Mouse (Mus musculus) heart, embryonic 16.5 days (tissue): Measurements from ENCODE around the gene Ptgr1. TPM values are rescaled to one million over a fixed set of nuclear protein-coding genes. Genes with fewer than 3 reads are reported as not detected.

Experiments used
- ATAC-seq: fragments of 200-750 bp; cut with Nextera tagmentation; replicated peaks from 2 replicates; pipeline ENCODE4 v1.8.0; 2017; ENCODE audit warnings: moderate number of reproducible peaks; ENCODE audit not compliant: insufficient read depth, low FRiP score; ENCODE audit errors: extremely low read depth
- H3K27ac ChIP-seq: fragments of 300-500 bp; sonication (generic); 2 replicates; pipeline ENCODE4 v1.5.1; 2014; ENCODE audit warnings: mild to moderate bottlenecking, low read length, control low read depth, moderate library complexity
- H3K27me3 ChIP-seq: fragments of 300-500 bp; sonication (generic); 2 replicates; pipeline ENCODE4 v1.6.1; 2014; ENCODE audit warnings: low read length, mixed read lengths; ENCODE audit not compliant: control insufficient read depth, insufficient read depth
- H3K36me3 ChIP-seq: fragments of 300-500 bp; sonication (generic); 2 replicates; pipeline ENCODE4 v1.6.1; 2014; ENCODE audit not compliant: control insufficient read depth, insufficient read depth
- H3K4me1 ChIP-seq: fragments of 300-500 bp; sonication (generic); 2 replicates; pipeline ENCODE4 v1.6.1; 2014; ENCODE audit warnings: low read length, mixed read lengths; ENCODE audit not compliant: control insufficient read depth, insufficient read depth
- H3K4me2 ChIP-seq: fragments of 300-500 bp; sonication (generic); 2 replicates; pipeline ENCODE4 v1.6.1; 2014; ENCODE audit warnings: low read depth, mild to moderate bottlenecking, control low read depth, low read length
- H3K4me3 ChIP-seq: fragments of 300-500 bp; sonication (generic); 2 replicates; pipeline ENCODE4 v1.5.1; 2014; ENCODE audit warnings: mild to moderate bottlenecking, control low read depth, low read length
- H3K9ac ChIP-seq: fragments of 300-500 bp; sonication (generic); 2 replicates; pipeline ENCODE4 v1.6.1; 2014; ENCODE audit warnings: low read length, control low read depth
- H3K9me3 ChIP-seq: fragments of 300-500 bp; sonication (generic); replicated peaks from 2 replicates; pipeline ENCODE4 v1.6.1; 2016; ENCODE audit warnings: low read length; ENCODE audit not compliant: control insufficient read depth
- WGBS: fragments of 180-500 bp; shearing (Covaris S2); extraction: QIAGEN DNeasy Blood & Tissue Kit; methylation state at CpG from one replicate; pipeline ENCODE4 v1.1.7; 2014; 5-methylcytosine and 5-hydroxymethylcytosine counted together
- polyA plus RNA-seq: library from polyadenylated mRNA; unstranded; fragments of >200 nt; fragmentation: Nextera tagmentation; extraction: Ambion mirVana; gene quantifications from 2 replicates; pipeline ENCODE4 v1.2.1, GENCODE M21; 2015

The Ptgr1 gene
- polyA plus RNA-seq, 1 experiment from 2014 or later: 16.1 TPM

- H3K9ac ChIP-seq: no peak overlapping the region
- H3K9me3 ChIP-seq: no peaks in the 10 kb centered on the region
- H3K36me3 ChIP-seq: no peaks in the 10 kb centered on the region
- no peak; the same call in 1 of the 2 replicates for ATAC-seq
- peaks cover 4% of the 10 kb centered on the region; the same call in 1 of the 2 replicates for H3K4me1 ChIP-seq
- 56% methylated on average over 5 of the region's 5 CpGs for WGBS
- H3K4me3 ChIP-seq: no peak overlapping the region
- no peak overlapping the region for H3K4me2 ChIP-seq
- no peaks in the 10 kb centered on the region; the same call in 1 of the 2 replicates for H3K27me3 ChIP-seq
- H3K27ac ChIP-seq: no peak overlapping the region
These were observed 10.2 kb upstream of the Ptgr1 start for GRCm38 (mm10) chr4:58997081-58997480.

GRCm38 (mm10) chr4:58995251-58995693 is 8.4 kb upstream of the Ptgr1 start:
- no peak overlapping the region for H3K4me2 ChIP-seq
- 45% methylated on average over 8 of the region's 8 CpGs for WGBS
- no peaks in the 10 kb centered on the region for H3K9me3 ChIP-seq
- H3K4me3 ChIP-seq: no peak overlapping the region
- peaks cover 4% of the 10 kb centered on the region; the same call in 1 of the 2 replicates for H3K4me1 ChIP-seq
- no peak for ATAC-seq
- H3K36me3 ChIP-seq: no peaks in the 10 kb centered on the region
- no peak overlapping the region for H3K27ac ChIP-seq
- no peaks in the 10 kb centered on the region; the same call in 1 of the 2 replicates for H3K27me3 ChIP-seq
- H3K9ac ChIP-seq: no peak overlapping the region

- H3K4me1 ChIP-seq: peaks cover 4% of the 10 kb centered on the region; the same call in 1 of the 2 replicates
- H3K9me3 ChIP-seq: no peaks in the 10 kb centered on the region
- H3K27me3 ChIP-seq: no peaks in the 10 kb centered on the region; the same call in 1 of the 2 replicates
- no peak within 1 kb of the TSS for H3K27ac ChIP-seq
- H3K4me2 ChIP-seq: no peak within 1 kb of the TSS
- H3K4me3 ChIP-seq: no peak within 1 kb of the TSS
- 79% methylated on average over 4 of the region's 4 CpGs for WGBS
- ATAC-seq: no peak
- no peak within 1 kb of the TSS for H3K9ac ChIP-seq
- H3K36me3 ChIP-seq: no peaks in the 10 kb centered on the region
These were observed 7.8 kb upstream of the Ptgr1 start, which contains the start of gene Dnajc25 for GRCm38 (mm10) chr4:58994762-58995161. Gene Dnajc25, plus strand, starts transcription at chr4:58995062.

GRCm38 (mm10) chr4:58992195-58992594 is 5.3 kb upstream of the Ptgr1 start:
- no peak for ATAC-seq
- 40% methylated on average over 5 of the region's 5 CpGs for WGBS

DNA sequence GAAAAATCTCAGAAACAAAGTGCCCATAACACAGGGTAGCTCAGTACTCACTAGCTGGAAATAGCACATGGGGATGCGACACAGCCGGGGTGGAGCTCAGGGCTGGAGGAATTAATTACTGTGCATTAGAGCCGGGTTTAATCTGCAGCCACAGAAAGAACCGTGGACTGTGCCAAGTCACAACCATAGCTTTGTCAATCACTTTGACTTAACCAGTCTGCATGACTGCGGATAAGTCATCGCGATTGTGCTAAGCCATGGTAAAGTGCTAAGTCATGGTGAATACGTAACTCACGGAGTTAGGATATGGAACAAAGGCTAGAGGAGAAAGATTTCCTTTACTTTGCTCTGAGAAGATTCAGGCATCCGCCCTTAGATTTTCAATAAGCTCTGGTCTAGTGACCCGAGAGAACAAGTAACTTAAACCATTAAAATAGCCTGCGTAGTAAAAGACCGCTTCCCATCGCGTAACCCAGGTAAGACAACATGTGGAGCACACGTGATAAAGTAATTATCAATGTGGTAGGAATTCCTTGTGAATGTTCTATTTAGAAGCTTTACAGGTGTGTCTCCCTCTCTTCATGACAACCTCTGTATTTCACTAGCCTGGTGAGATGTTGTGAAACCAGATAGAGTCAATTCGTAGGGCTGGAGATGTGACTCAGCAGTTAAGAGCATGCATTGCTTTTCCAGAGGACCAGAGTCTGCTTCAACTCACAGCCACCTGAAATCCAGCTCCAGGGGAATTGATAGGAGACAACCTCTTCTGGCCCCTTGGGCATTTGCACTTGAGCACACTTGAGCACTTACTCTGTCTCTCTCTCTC is 3.9 kb upstream of the Ptgr1 start:
- H3K9me3 ChIP-seq: no peaks in the 10 kb centered on the region
- no peak overlapping the region for H3K4me2 ChIP-seq
- no peak for ATAC-seq
- no peak overlapping the region for H3K27ac ChIP-seq
- 80% methylated on average over 17 of the region's 17 CpGs for WGBS
- H3K4me1 ChIP-seq: peaks cover 3% of the 10 kb centered on the region
- H3K27me3 ChIP-seq: peaks cover 2% of the 10 kb centered on the region; the same call in 1 of the 2 replicates
- H3K9ac ChIP-seq: no peak overlapping the region
- no peak overlapping the region for H3K4me3 ChIP-seq
- H3K36me3 ChIP-seq: no peaks in the 10 kb centered on the region

More at GRCm38 (mm10) chr4:58992195-58992594, 5.3 kb upstream of the Ptgr1 start:
- no peaks in the 10 kb centered on the region for H3K9me3 ChIP-seq
- H3K27ac ChIP-seq: no peak overlapping the region
- H3K4me2 ChIP-seq: no peak overlapping the region
- no peak overlapping the region for H3K4me3 ChIP-seq
- H3K4me1 ChIP-seq: peaks cover 3% of the 10 kb centered on the region; the same call in 1 of the 2 replicates
- H3K27me3 ChIP-seq: peaks cover 2% of the 10 kb centered on the region; the same call in 1 of the 2 replicates
- no peak overlapping the region for H3K9ac ChIP-seq
- no peaks in the 10 kb centered on the region for H3K36me3 ChIP-seq

GRCm38 (mm10) chr4:58989303-58989898 is 2.5 kb upstream of the Ptgr1 start:
- H3K9ac ChIP-seq: no peak overlapping the region
- H3K4me2 ChIP-seq: no peak overlapping the region
- H3K4me1 ChIP-seq: peaks cover 3% of the 10 kb centered on the region
- 77% methylated on average over 7 of the region's 7 CpGs for WGBS
- H3K27me3 ChIP-seq: peaks cover 2% of the 10 kb centered on the region; the same call in 1 of the 2 replicates
- ATAC-seq: no peak
- H3K27ac ChIP-seq: no peak overlapping the region
- H3K36me3 ChIP-seq: no peaks in the 10 kb centered on the region
- H3K9me3 ChIP-seq: no peaks in the 10 kb centered on the region
- no peak overlapping the region for H3K4me3 ChIP-seq

- no peak for ATAC-seq
- Histone ChIP-seq H3K9me3 (no peaks in the 10 kb centered on the region), H3K4me1 (peaks cover 3% of the 10 kb centered on the region), H3K27ac (no peak overlapping the region), H3K4me3 (no peak overlapping the region), H3K9ac (no peak overlapping the region), H3K27me3 (peaks cover 2% of the 10 kb centered on the region; the same call in 1 of the 2 replicates), H3K4me2 (no peak overlapping the region), H3K36me3 (no peaks in the 10 kb centered on the region)
- 18% methylated on average over 7 of the region's 7 CpGs for WGBS
These were observed 1.7 kb downstream of the Ptgr1 start for GRCm38 (mm10) chr4:58985157-58985648.

- Histone ChIP-seq H3K4me1 (peaks cover 3% of the 10 kb centered on the region), H3K4me3 (no peak overlapping the region), H3K36me3 (no peaks in the 10 kb centered on the region; the same call in 1 of the 2 replicates), H3K27ac (no peak overlapping the region), H3K9ac (no peak overlapping the region), H3K27me3 (no peaks in the 10 kb centered on the region), H3K4me2 (no peak overlapping the region), H3K9me3 (no peaks in the 10 kb centered on the region)
- WGBS: 75% methylated on average over 8 of the region's 8 CpGs
- ATAC-seq: no peak
These were observed 4.1 kb downstream of the Ptgr1 start for GRCm38 (mm10) chr4:58982806-58983205.
